Mouse (Mus musculus) adrenal gland, postnatal 0 days (tissue): ENCODE measurements around the gene Dpagt1. TPM values are rescaled to one million over a fixed set of nuclear protein-coding genes. Genes with fewer than 3 reads are reported as not detected.

Experiments used
- microRNA-seq: library from miRNA; unstranded; fragments of <30 nt; microRNA quantifications from one replicate; pipeline ENCODE4, GENCODE M21; 2016; ENCODE audit warnings: borderline replicate concordance; ENCODE audit not compliant: insufficient number of aligned reads
- polyA plus RNA-seq: library from polyadenylated mRNA; unstranded; fragments of >200 nt; fragmentation: Nextera tagmentation; extraction: Ambion mirVana; gene quantifications from 2 replicates; pipeline ENCODE4 v1.2.1, GENCODE M21; 2015

Dpagt1 gene
- polyA plus RNA-seq, result 27.4 and 35.8 TPM in 2 replicates

GRCm38 (mm10) chr9:44325768-44326370, at the start of gene Dpagt1:
Gene Dpagt1, plus strand, starts transcription at chr9:44326019.

GRCm38 (mm10) chr9:44288076-44288958, 37.5 kb upstream of the Dpagt1 start, which contains the start of gene Abcg4:
Gene Abcg4, minus strand, starts transcription at chr9:44288615.

GRCm38 (mm10) chr9:44305466-44306079, 20.2 kb upstream of the Dpagt1 start, which contains the start of gene Hinfp:
Gene Hinfp, minus strand, starts transcription at chr9:44305671.

GRCm38 (mm10) chr9:44319887-44320798, 5.7 kb upstream of the Dpagt1 start, which contains the start of gene C2cd2l:
Gene C2cd2l, minus strand, starts transcription at chr9:44320285.

GRCm38 (mm10) chr9:44334396-44335330, 8.8 kb downstream of the Dpagt1 start, which contains the start of gene H2afx:
Gene H2afx, plus strand, starts transcription at chr9:44334694.

GRCm38 (mm10) chr9:44343781-44344421, 18.1 kb downstream of the Dpagt1 start, which contains the start of gene Hmbs:
Gene Hmbs, minus strand, starts transcription at chr9:44344228.

GRCm38 (mm10) chr9:44361190-44361917, 35.5 kb downstream of the Dpagt1 start, which contains the start of gene Vps11:
Gene Vps11, minus strand, starts transcription at chr9:44361670.

GRCm38 (mm10) chr9:44379054-44379834, 53.4 kb downstream of the Dpagt1 start, which contains the start of gene Hyou1:
Gene Hyou1, plus strand, starts transcription at chr9:44379490.

Small RNAs within 50 kb of the gene (microRNA-seq; reads per million reads assigned to microRNA genes)
- gene Gm44335, result not detected

Other genes with a start within 250 kb of the Dpagt1 start
- 0.03 and 0.11 TPM in 2 replicates for gene Mfrp, start 224.3 kb upstream of the Dpagt1 start, polyA plus RNA-seq
- 12.8 and 16.9 TPM in 2 replicates for gene C1qtnf5, start 218.8 kb upstream of the Dpagt1 start, polyA plus RNA-seq
- gene Gm49380, start 212.5 kb upstream of the Dpagt1 start, polyA plus RNA-seq, result 0.16 and 0.28 TPM in 2 replicates
- 22.4 and 35.7 TPM in 2 replicates for gene Rnf26, start 212.5 kb upstream of the Dpagt1 start, polyA plus RNA-seq
- gene Mcam, start 191.6 kb upstream of the Dpagt1 start, polyA plus RNA-seq, result 27.4 and 36.3 TPM in 2 replicates
- 5.7 and 7.4 TPM in 2 replicates for gene Cbl, start 92.0 kb upstream of the Dpagt1 start, polyA plus RNA-seq
- 2.3 and 4.2 TPM in 2 replicates for gene Ccdc153, start 85.3 kb upstream of the Dpagt1 start, polyA plus RNA-seq
- gene Pdzd3, start 74.5 kb upstream of the Dpagt1 start, polyA plus RNA-seq, result 0.32 and 0.58 TPM in 2 replicates
- 14.2 and 22.7 TPM in 2 replicates for gene Nlrx1, start 57.4 kb upstream of the Dpagt1 start, polyA plus RNA-seq
- gene Abcg4, start 37.4 kb upstream of the Dpagt1 start, polyA plus RNA-seq, result 8.9 and 12.6 TPM in 2 replicates
- 9.4 and 11.5 TPM in 2 replicates for gene Hinfp, start 20.3 kb upstream of the Dpagt1 start, polyA plus RNA-seq
- gene C2cd2l, start 5.7 kb upstream of the Dpagt1 start, polyA plus RNA-seq, result 10.9 and 11.3 TPM in 2 replicates
- 99.2 and 108 TPM in 2 replicates for gene H2afx, start 8.7 kb downstream of the Dpagt1 start, polyA plus RNA-seq
- 110 and 170 TPM in 2 replicates for gene Hmbs, start 18.2 kb downstream of the Dpagt1 start, polyA plus RNA-seq
- gene Vps11, start 35.7 kb downstream of the Dpagt1 start, polyA plus RNA-seq, result 27.1 and 43.2 TPM in 2 replicates
- gene Hyou1, start 53.5 kb downstream of the Dpagt1 start, polyA plus RNA-seq, result 11.9 and 23.6 TPM in 2 replicates
- gene Slc37a4, start 70.8 kb downstream of the Dpagt1 start, polyA plus RNA-seq, result 21.6 and 31.8 TPM in 2 replicates
- 2,801 and 4,350 TPM in 2 replicates for gene Rps25, start 81.1 kb downstream of the Dpagt1 start, polyA plus RNA-seq
- 160 and 163 TPM in 2 replicates for gene Trappc4, start 81.6 kb downstream of the Dpagt1 start, polyA plus RNA-seq
- 17.8 and 22.2 TPM in 2 replicates for gene Ccdc84, start 92.5 kb downstream of the Dpagt1 start, polyA plus RNA-seq
- gene Foxr1, start 115.1 kb downstream of the Dpagt1 start, polyA plus RNA-seq, result not detected in 2 replicates
- gene Upk2, start 129.0 kb downstream of the Dpagt1 start, polyA plus RNA-seq, result 0.11 TPM in 1 of 2 replicates, not detected in the other
- gene Bcl9l, start 156.8 kb downstream of the Dpagt1 start, polyA plus RNA-seq, result 8.2 and 8.6 TPM in 2 replicates
- 0.08 and 0.16 TPM in 2 replicates for gene Cxcr5, start 235.9 kb downstream of the Dpagt1 start, polyA plus RNA-seq